Mouse (Mus musculus): ENCODE data around the gene Abca5.

- TF ChIP-seq CTCF (IDR thresholded peaks at IDR 0.05; ENCODE audit: borderline replicate concordance, insufficient read depth, low read length) = no peak
- no peak for TF ChIP-seq POLR2A (IDR thresholded peaks at IDR 0.05; ENCODE audit: low read depth, low read length)
Observed at GRCm38 (mm10) chr11:110252256-110252655, 85.3 kb downstream of the Abca5 start.
